Mouse (Mus musculus) C2C12 (cell line): Measurements from ENCODE around the gene Psg28.
"Not testable (repeated sequence)": the region's sequence is repeated elsewhere in the genome, so short reads cannot be mapped to it uniquely, and the experiment has no call there.

Experiments
- CTCF ChIP-seq: IDR thresholded peaks from one replicate; pipeline ENCODE4 v1.5.1; 2011; ENCODE audit not compliant: control insufficient read depth, insufficient read depth, insufficient read length
- MYOG ChIP-seq: IDR thresholded peaks from one replicate; pipeline ENCODE4 v1.6.1; 2011; ENCODE audit not compliant: control insufficient read depth, insufficient read length; ENCODE audit errors: extremely low read depth

DNA sequence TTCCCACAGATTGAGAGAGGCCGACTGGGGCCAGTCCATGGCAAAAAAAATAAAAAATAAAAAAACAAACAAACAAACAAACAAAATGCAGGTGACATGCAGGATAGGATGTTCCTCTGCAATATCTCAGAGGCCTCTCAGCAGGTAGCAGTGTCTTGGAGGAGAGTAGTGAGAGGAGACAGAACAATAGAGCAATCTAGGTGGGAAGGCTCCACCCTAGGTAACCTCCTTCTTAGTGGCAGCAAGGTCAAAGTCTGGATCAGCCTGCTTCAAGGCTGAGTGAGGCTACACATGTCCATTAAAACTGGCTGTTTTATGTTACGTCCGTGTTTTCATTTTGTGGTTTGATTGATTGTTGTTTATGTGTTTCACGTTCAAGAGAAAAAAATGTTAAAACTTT is 40.4 kb downstream of the Psg28 start:
- TF ChIP-seq CTCF, MYOG: not testable (repeated sequence)
